Mouse (Mus musculus): ENCODE data around the gene Rnf26. TPM values are rescaled to one million over a fixed set of nuclear protein-coding genes. Genes with fewer than 3 reads are reported as not detected.

Gene Rnf26
- polyA plus RNA-seq, 1 experiment from 2014 or later = 26.0 TPM

GRCm38 (mm10) chr9:44134851-44135730 lies 21.8 kb upstream of the Rnf26 start:
- peaks cover 35% of the 10 kb centered on the region for H3K27me3 ChIP-seq (ENCODE audit: control insufficient read depth, insufficient read depth, low read depth, low read length)
- peak overlapping the region; percentile 43 for H3K4me3 ChIP-seq (ENCODE audit: low read depth, low read length)
- 3% methylated on average over 46 of the region's 49 CpGs for WGBS
- no peak overlapping the region for H3K27ac ChIP-seq (ENCODE audit: low read length)
- H3K36me3 ChIP-seq (ENCODE audit: control insufficient read depth, insufficient read depth, low read length) = no peaks in the 10 kb centered on the region
- peaks cover 17% of the 10 kb centered on the region for H3K4me1 ChIP-seq (ENCODE audit: control insufficient read depth, insufficient read depth, low read length)
- no peaks in the 10 kb centered on the region for H3K9me3 ChIP-seq (replicated peaks; ENCODE audit: control insufficient read depth, low read length, poor library complexity, severe bottlenecking)
- peak overlapping the region; percentile 60 for H3K9ac ChIP-seq (ENCODE audit: low read depth, low read length)
- 0 out of 2 replicates have a peak, but pooled peaks have one; percentile 33 for ATAC-seq
- peak overlapping the region; percentile 77 for H3K4me2 ChIP-seq (ENCODE audit: low read length)

- Histone ChIP-seq H3K36me3 (ENCODE audit: control insufficient read depth, insufficient read depth, low read length) (no peaks in the 10 kb centered on the region), H3K4me2 (ENCODE audit: low read length) (peak within 1 kb of the TSS; percentile 77), H3K4me3 (ENCODE audit: low read depth, low read length) (peak within 1 kb of the TSS; percentile 43), H3K9me3 (replicated peaks; ENCODE audit: control insufficient read depth, low read length, poor library complexity, severe bottlenecking) (no peaks in the 10 kb centered on the region), H3K27ac (ENCODE audit: low read length) (no peak within 1 kb of the TSS), H3K27me3 (ENCODE audit: control insufficient read depth, insufficient read depth, low read depth, low read length) (peaks cover 41% of the 10 kb centered on the region), H3K4me1 (ENCODE audit: control insufficient read depth, insufficient read depth, low read length) (peaks cover 22% of the 10 kb centered on the region), H3K9ac (ENCODE audit: low read depth, low read length) (peak within 1 kb of the TSS; percentile 60)
- ATAC-seq = 0 out of 2 replicates have a peak, but pooled peaks have one; percentile 21
- WGBS = under 1% methylated on average over 39 of the region's 55 CpGs
Observed at GRCm38 (mm10) chr9:44134101-44134850, 21.0 kb upstream of the Rnf26 start, which contains the start of gene Mcam. Gene Mcam (plus strand): TSS chr9:44134469.

- no peaks in the 10 kb centered on the region for H3K36me3 ChIP-seq (ENCODE audit: control insufficient read depth, insufficient read depth, low read length)
- no peaks in the 10 kb centered on the region for H3K9me3 ChIP-seq (replicated peaks; ENCODE audit: control insufficient read depth, low read length, poor library complexity, severe bottlenecking)
- H3K27ac ChIP-seq (ENCODE audit: low read length) = no peak overlapping the region
- peaks cover 42% of the 10 kb centered on the region for H3K27me3 ChIP-seq (ENCODE audit: control insufficient read depth, insufficient read depth, low read depth, low read length)
- WGBS = 22% methylated on average over 2 of the region's 2 CpGs
- no peak overlapping the region for H3K9ac ChIP-seq (ENCODE audit: low read depth, low read length)
- peak overlapping the region; percentile 77; the same call in 1 of the 2 replicates for H3K4me2 ChIP-seq (ENCODE audit: low read length)
- no peak overlapping the region for H3K4me3 ChIP-seq (ENCODE audit: low read depth, low read length)
- ATAC-seq = no peak
- peaks cover 22% of the 10 kb centered on the region for H3K4me1 ChIP-seq (ENCODE audit: control insufficient read depth, insufficient read depth, low read length)
Observed at GRCm38 (mm10) chr9:44133287-44133686, 20.0 kb upstream of the Rnf26 start.

- Histone ChIP-seq H3K4me1 (ENCODE audit: control insufficient read depth, insufficient read depth, low read length) (peaks cover 22% of the 10 kb centered on the region), H3K36me3 (ENCODE audit: control insufficient read depth, insufficient read depth, low read length) (no peaks in the 10 kb centered on the region), H3K27ac (ENCODE audit: low read length) (no peak overlapping the region), H3K4me2 (ENCODE audit: low read length) (no peak overlapping the region), H3K27me3 (ENCODE audit: control insufficient read depth, insufficient read depth, low read depth, low read length) (peaks cover 42% of the 10 kb centered on the region), H3K9me3 (replicated peaks; ENCODE audit: control insufficient read depth, low read length, poor library complexity, severe bottlenecking) (no peaks in the 10 kb centered on the region), H3K4me3 (ENCODE audit: low read depth, low read length) (no peak overlapping the region), H3K9ac (ENCODE audit: low read depth, low read length) (no peak overlapping the region)
- no peak for ATAC-seq
- 73% methylated on average over 5 of the region's 5 CpGs for WGBS
Observed at GRCm38 (mm10) chr9:44132200-44132599, 18.9 kb upstream of the Rnf26 start.

GRCm38 (mm10) chr9:44131276-44131590 lies 17.9 kb upstream of the Rnf26 start:
- H3K27me3 ChIP-seq (ENCODE audit: control insufficient read depth, insufficient read depth, low read depth, low read length) = peaks cover 42% of the 10 kb centered on the region
- H3K4me2 ChIP-seq (ENCODE audit: low read length) = no peak overlapping the region

GRCm38 (mm10) chr9:44130581-44131275 lies 17.4 kb upstream of the Rnf26 start:
- Histone ChIP-seq H3K9me3 (replicated peaks; ENCODE audit: control insufficient read depth, low read length, poor library complexity, severe bottlenecking) (no peaks in the 10 kb centered on the region), H3K36me3 (ENCODE audit: control insufficient read depth, insufficient read depth, low read length) (no peaks in the 10 kb centered on the region), H3K4me2 (ENCODE audit: low read length) (peak overlapping the region; percentile 55), H3K9ac (ENCODE audit: low read depth, low read length) (no peak overlapping the region), H3K4me3 (ENCODE audit: low read depth, low read length) (no peak overlapping the region), H3K27me3 (ENCODE audit: control insufficient read depth, insufficient read depth, low read depth, low read length) (peaks cover 38% of the 10 kb centered on the region), H3K27ac (ENCODE audit: low read length) (no peak overlapping the region), H3K4me1 (ENCODE audit: control insufficient read depth, insufficient read depth, low read length) (peaks cover 26% of the 10 kb centered on the region)
- WGBS = 13% methylated on average over 19 of the region's 19 CpGs
- ATAC-seq = no peak

More at GRCm38 (mm10) chr9:44131276-44131590, 17.9 kb upstream of the Rnf26 start:
- ATAC-seq = no peak
- Histone ChIP-seq H3K27ac (ENCODE audit: low read length) (no peak overlapping the region), H3K9ac (ENCODE audit: low read depth, low read length) (no peak overlapping the region), H3K4me1 (ENCODE audit: control insufficient read depth, insufficient read depth, low read length) (peaks cover 24% of the 10 kb centered on the region), H3K36me3 (ENCODE audit: control insufficient read depth, insufficient read depth, low read length) (no peaks in the 10 kb centered on the region), H3K4me3 (ENCODE audit: low read depth, low read length) (no peak overlapping the region), H3K9me3 (replicated peaks; ENCODE audit: control insufficient read depth, low read length, poor library complexity, severe bottlenecking) (no peaks in the 10 kb centered on the region)
- 42% methylated on average over 7 of the region's 7 CpGs for WGBS

GRCm38 (mm10) chr9:44130034-44130433 lies 16.7 kb upstream of the Rnf26 start:
- H3K4me3 ChIP-seq (ENCODE audit: low read depth, low read length) = peak overlapping the region; percentile 29

GRCm38 (mm10) chr9:44129633-44130032 lies 16.3 kb upstream of the Rnf26 start:
- 6% methylated on average over 9 of the region's 9 CpGs for WGBS
- H3K27me3 ChIP-seq (ENCODE audit: control insufficient read depth, insufficient read depth, low read depth, low read length) = peaks cover 33% of the 10 kb centered on the region
- H3K4me3 ChIP-seq (ENCODE audit: low read depth, low read length) = peak overlapping the region; percentile 29
- no peaks in the 10 kb centered on the region for H3K36me3 ChIP-seq (ENCODE audit: control insufficient read depth, insufficient read depth, low read length)
- H3K4me2 ChIP-seq (ENCODE audit: low read length) = peak overlapping the region; percentile 55
- ATAC-seq = no peak
- H3K4me1 ChIP-seq (ENCODE audit: control insufficient read depth, insufficient read depth, low read length) = peaks cover 20% of the 10 kb centered on the region
- peak overlapping the region; percentile 53 for H3K9ac ChIP-seq (ENCODE audit: low read depth, low read length)
- H3K9me3 ChIP-seq (replicated peaks; ENCODE audit: control insufficient read depth, low read length, poor library complexity, severe bottlenecking) = no peaks in the 10 kb centered on the region
- H3K27ac ChIP-seq (ENCODE audit: low read length) = no peak overlapping the region; the same call in 1 of the 2 replicates

More at GRCm38 (mm10) chr9:44130034-44130433, 16.7 kb upstream of the Rnf26 start:
- H3K4me1 ChIP-seq (ENCODE audit: control insufficient read depth, insufficient read depth, low read length) = peaks cover 24% of the 10 kb centered on the region
- no peaks in the 10 kb centered on the region for H3K9me3 ChIP-seq (replicated peaks; ENCODE audit: control insufficient read depth, low read length, poor library complexity, severe bottlenecking)
- ATAC-seq = 0 out of 2 replicates have a peak, but pooled peaks have one; percentile 13
- no peak overlapping the region; the same call in 1 of the 2 replicates for H3K27ac ChIP-seq (ENCODE audit: low read length)
- under 1% methylated on average over 27 of the region's 27 CpGs for WGBS
- no peaks in the 10 kb centered on the region for H3K36me3 ChIP-seq (ENCODE audit: control insufficient read depth, insufficient read depth, low read length)
- peak overlapping the region; percentile 53 for H3K9ac ChIP-seq (ENCODE audit: low read depth, low read length)
- peaks cover 36% of the 10 kb centered on the region for H3K27me3 ChIP-seq (ENCODE audit: control insufficient read depth, insufficient read depth, low read depth, low read length)
- peak overlapping the region; percentile 55 for H3K4me2 ChIP-seq (ENCODE audit: low read length)
